Mouse (Mus musculus): Measurements from ENCODE around the gene Mcm6. TPM values are rescaled to one million over a fixed set of nuclear protein-coding genes. Genes with fewer than 3 reads are reported as not detected.

Gene Mcm6
- polyA plus RNA-seq (2015; fragmentation: Nextera tagmentation; extraction: Ambion mirVana): 110 and 114 TPM in 2 replicates

GRCm38 (mm10) chr1:128359554-128360376 is at the start of gene Mcm6:
TSS of gene Mcm6 (minus strand) at chr1:128359664.
- ATAC-seq (replicated peaks): peak; percentile 99
- H3K36me3 ChIP-seq: peaks cover 11% of the 10 kb centered on the region
- peak within 1 kb of the TSS; percentile 73 for H3K4me2 ChIP-seq (replicated peaks)
- WGBS: 2% methylated on average over 38 of the region's 38 CpGs
- no peaks in the 10 kb centered on the region for H3K27me3 ChIP-seq
- no peaks in the 10 kb centered on the region for H3K9me3 ChIP-seq
- H3K27ac ChIP-seq (replicated peaks): peak within 1 kb of the TSS; percentile 79
- peaks cover 31% of the 10 kb centered on the region for H3K4me1 ChIP-seq
- H3K9ac ChIP-seq (replicated peaks): peak within 1 kb of the TSS; percentile 64
- H3K4me3 ChIP-seq: peak within 1 kb of the TSS; percentile 92

DNA sequence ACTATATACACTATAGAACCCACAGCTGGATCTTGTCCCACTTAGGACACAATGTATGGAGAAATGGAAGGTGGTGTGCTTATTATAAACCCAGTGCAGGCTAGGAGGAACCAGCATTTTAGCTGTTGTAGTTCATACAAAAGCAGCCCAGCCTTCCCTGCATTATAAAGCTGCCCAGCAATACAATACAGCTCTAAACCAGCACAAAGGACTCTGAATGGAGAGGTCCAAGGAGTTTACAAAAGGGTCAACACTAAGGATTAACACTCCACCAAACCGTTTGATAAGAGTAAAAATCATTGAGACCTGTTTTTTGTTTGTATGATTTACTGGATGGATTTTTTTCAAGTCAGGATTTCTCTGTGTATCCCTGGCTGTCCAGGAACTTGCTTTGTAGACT is 47.4 kb upstream of the Mcm6 start:
- Histone ChIP-seq H3K4me3 (no peak overlapping the region), H3K27me3 (no peaks in the 10 kb centered on the region), H3K9ac (replicated peaks) (no peak overlapping the region), H3K36me3 (no peaks in the 10 kb centered on the region), H3K4me1 (peaks cover 23% of the 10 kb centered on the region), H3K27ac (replicated peaks) (no peak overlapping the region), H3K9me3 (no peaks in the 10 kb centered on the region), H3K4me2 (replicated peaks) (no peak overlapping the region)
- no peak for ATAC-seq (replicated peaks)
- 7% methylated on average over 1 of the region's 1 CpGs for WGBS

- WGBS: 12% methylated on average over 1 of the region's 1 CpGs
- Histone ChIP-seq H3K4me2 (replicated peaks) (no peak overlapping the region), H3K27me3 (no peaks in the 10 kb centered on the region), H3K9ac (replicated peaks) (no peak overlapping the region), H3K36me3 (no peaks in the 10 kb centered on the region), H3K27ac (replicated peaks) (peak overlapping the region; percentile 65), H3K4me1 (peaks cover 29% of the 10 kb centered on the region), H3K9me3 (no peaks in the 10 kb centered on the region), H3K4me3 (no peak overlapping the region)
- peak; percentile 40 for ATAC-seq (replicated peaks)
These were observed 46.2 kb upstream of the Mcm6 start for GRCm38 (mm10) chr1:128405675-128406074.

- Histone ChIP-seq H3K4me3 (no peak overlapping the region), H3K27ac (replicated peaks) (peak overlapping the region; percentile 65), H3K27me3 (no peaks in the 10 kb centered on the region), H3K4me2 (replicated peaks) (no peak overlapping the region), H3K36me3 (no peaks in the 10 kb centered on the region), H3K9ac (replicated peaks) (no peak overlapping the region; the same call in 1 of the 2 replicates), H3K9me3 (no peaks in the 10 kb centered on the region), H3K4me1 (peaks cover 36% of the 10 kb centered on the region)
- WGBS: 1% methylated on average over 2 of the region's 2 CpGs
- peak; percentile 95 for ATAC-seq (replicated peaks)
These were observed 45.6 kb upstream of the Mcm6 start for GRCm38 (mm10) chr1:128405041-128405481.

- no peaks in the 10 kb centered on the region for H3K9me3 ChIP-seq
- 2% methylated on average over 2 of the region's 2 CpGs for WGBS
- peaks cover 34% of the 10 kb centered on the region for H3K4me1 ChIP-seq
- H3K4me2 ChIP-seq (replicated peaks): no peak overlapping the region
- no peak for ATAC-seq (replicated peaks)
- H3K36me3 ChIP-seq: 0 out of 2 replicates have a peak, but pooled peaks cover 2% of the 10 kb centered on the region
- peak overlapping the region; percentile 72 for H3K27ac ChIP-seq (replicated peaks)
- H3K27me3 ChIP-seq: no peaks in the 10 kb centered on the region
- no peak overlapping the region for H3K4me3 ChIP-seq
- no peak overlapping the region for H3K9ac ChIP-seq (replicated peaks)
These were observed 41.5 kb upstream of the Mcm6 start for GRCm38 (mm10) chr1:128400926-128401325.

DNA sequence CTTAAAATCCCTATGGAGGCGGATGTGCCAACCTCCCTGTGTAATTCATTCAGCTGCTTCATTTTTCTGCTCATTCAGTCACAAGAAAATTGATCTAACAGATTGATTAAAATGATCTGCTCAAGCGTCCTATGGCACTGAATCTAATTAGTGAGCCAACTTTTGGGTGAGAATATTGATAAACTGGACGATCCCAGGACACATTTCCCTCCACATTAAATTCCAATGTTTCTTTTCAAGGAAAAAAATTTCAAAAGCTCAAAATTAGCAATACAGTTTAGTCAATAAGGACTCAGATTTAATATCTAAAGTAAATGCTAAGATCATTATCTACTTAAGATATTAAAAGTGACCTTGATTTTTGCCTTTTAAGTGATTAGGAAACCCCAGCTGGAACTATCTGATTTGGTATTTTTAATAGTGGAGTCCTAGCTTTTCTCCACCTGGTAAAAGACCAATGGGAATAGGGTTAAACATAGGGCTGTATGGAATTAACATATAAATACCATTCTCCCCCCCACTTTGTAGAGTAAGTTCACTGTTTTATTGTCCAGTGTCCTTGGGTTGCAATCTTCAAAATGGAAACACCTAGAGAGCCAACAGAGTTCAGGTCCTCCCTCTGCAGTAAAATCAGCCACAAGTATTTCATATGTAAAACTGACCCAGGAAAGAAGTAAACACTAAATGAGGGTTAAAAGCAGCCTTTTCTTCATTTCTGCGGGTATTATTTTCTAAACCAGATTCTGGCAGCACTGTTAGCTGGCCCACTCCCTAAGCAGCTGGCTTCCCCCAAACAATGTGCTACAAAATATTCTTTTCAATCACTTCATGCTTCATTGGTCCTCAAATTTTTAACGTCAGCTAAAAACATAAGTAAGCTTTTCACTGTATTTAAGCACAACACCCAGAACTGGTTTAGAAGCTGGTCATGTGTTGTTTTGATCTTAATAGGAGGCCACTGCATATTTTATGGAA is 40.8 kb upstream of the Mcm6 start:
- H3K9ac ChIP-seq (replicated peaks): no peak overlapping the region
- WGBS: 15% methylated on average over 5 of the region's 5 CpGs
- H3K36me3 ChIP-seq: 0 out of 2 replicates have a peak, but pooled peaks cover 2% of the 10 kb centered on the region
- H3K9me3 ChIP-seq: no peaks in the 10 kb centered on the region
- no peaks in the 10 kb centered on the region for H3K27me3 ChIP-seq
- peak overlapping the region; percentile 72 for H3K27ac ChIP-seq (replicated peaks)
- H3K4me2 ChIP-seq (replicated peaks): no peak overlapping the region
- no peak overlapping the region for H3K4me3 ChIP-seq
- peaks cover 29% of the 10 kb centered on the region for H3K4me1 ChIP-seq
- ATAC-seq (replicated peaks): peak; percentile 27; the same call in 1 of the 2 replicates

DNA sequence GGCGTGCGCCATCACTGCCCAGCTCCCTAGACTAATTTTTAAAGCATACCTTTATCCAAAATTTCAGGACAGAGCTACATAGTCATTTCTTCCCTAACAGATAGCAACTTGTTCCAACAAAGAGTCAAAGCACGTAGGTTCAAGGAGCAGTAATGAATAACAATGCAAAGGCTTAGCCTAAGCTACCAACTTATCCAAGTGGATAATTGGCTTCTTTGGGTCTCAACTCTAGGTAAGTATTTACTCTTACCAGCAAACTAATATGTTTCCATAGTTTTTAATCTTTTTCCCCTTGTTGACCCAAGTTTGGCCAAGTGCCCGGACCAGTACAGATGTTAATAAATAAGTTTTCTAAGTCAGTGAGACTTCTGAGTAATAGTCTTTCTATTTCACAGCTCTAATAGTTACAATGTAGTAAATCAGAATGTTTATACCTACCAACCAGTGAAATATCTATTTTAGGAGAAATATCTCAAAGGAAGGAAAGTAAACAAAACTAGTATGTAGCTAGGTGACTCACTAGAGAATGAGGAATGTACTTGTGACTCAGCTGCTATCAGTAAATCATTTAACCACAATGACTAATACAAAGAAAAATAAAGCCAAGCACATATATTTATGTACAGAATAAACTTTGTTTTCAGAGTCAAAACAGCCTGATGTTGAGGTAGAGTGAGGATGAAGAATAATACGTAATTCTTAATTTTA is 39.4 kb upstream of the Mcm6 start:
- Histone ChIP-seq H3K9me3 (no peaks in the 10 kb centered on the region), H3K4me3 (no peak overlapping the region), H3K36me3 (0 out of 2 replicates have a peak, but pooled peaks cover 2% of the 10 kb centered on the region), H3K27me3 (no peaks in the 10 kb centered on the region), H3K27ac (replicated peaks) (no peak overlapping the region), H3K9ac (replicated peaks) (no peak overlapping the region), H3K4me1 (peaks cover 17% of the 10 kb centered on the region), H3K4me2 (replicated peaks) (no peak overlapping the region)
- WGBS: 89% methylated on average over 5 of the region's 5 CpGs
- ATAC-seq (replicated peaks): no peak

DNA sequence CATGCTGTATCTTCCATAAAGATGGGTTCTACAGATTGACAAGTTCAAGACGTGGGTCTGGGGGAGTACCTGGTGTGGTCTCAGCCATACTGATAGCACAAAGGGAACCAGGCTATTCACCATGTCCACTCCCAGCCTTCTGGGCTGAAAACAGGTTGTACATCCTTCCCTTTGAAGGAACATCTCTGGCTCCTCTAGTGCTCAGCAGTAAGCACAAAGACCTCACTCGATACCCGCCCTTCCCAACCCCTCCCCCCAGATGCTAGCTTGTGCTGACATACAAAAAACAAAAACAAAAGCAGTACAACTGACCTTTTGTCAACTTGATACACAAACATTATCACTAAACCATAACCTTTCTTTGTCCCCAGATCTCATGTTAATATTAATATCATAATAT is 35.2 kb upstream of the Mcm6 start:
- Histone ChIP-seq H3K27ac (replicated peaks) (no peak overlapping the region), H3K4me3 (no peak overlapping the region), H3K9ac (replicated peaks) (no peak overlapping the region), H3K9me3 (no peaks in the 10 kb centered on the region), H3K36me3 (peaks cover 6% of the 10 kb centered on the region; the same call in 1 of the 2 replicates), H3K4me1 (no peaks in the 10 kb centered on the region), H3K4me2 (replicated peaks) (no peak overlapping the region), H3K27me3 (no peaks in the 10 kb centered on the region)
- WGBS: 96% methylated on average over 3 of the region's 3 CpGs
- ATAC-seq (replicated peaks): no peak

DNA sequence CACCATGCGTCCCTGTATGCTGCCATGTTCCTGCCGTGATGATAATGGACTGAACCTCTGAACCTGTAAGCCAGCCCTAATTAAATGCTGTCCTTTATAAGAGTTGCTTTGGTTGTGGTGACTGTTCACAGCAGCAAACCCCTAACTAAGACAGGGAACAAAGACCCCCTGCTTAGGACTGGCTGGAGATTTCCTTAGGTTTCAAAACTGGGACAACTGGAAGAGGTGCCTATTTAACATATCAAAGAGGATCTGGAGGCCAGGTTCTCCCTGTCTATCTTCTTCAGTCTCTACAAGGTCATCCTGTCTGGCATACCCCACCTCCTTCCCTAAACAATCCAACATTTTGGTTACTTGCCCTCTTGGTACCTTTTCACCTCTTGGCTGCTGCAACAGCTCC is 32.9 kb upstream of the Mcm6 start:
- no peaks in the 10 kb centered on the region for H3K27me3 ChIP-seq
- H3K4me1 ChIP-seq: no peaks in the 10 kb centered on the region
- H3K9me3 ChIP-seq: no peaks in the 10 kb centered on the region
- H3K4me2 ChIP-seq (replicated peaks): no peak overlapping the region
- H3K36me3 ChIP-seq: peaks cover 11% of the 10 kb centered on the region; the same call in 1 of the 2 replicates
- no peak overlapping the region for H3K27ac ChIP-seq (replicated peaks)
- WGBS: 30% methylated on average over 2 of the region's 2 CpGs
- ATAC-seq (replicated peaks): no peak
- H3K4me3 ChIP-seq: no peak overlapping the region
- H3K9ac ChIP-seq (replicated peaks): no peak overlapping the region

- H3K27me3 ChIP-seq: no peaks in the 10 kb centered on the region
- H3K4me2 ChIP-seq (replicated peaks): no peak overlapping the region
- no peaks in the 10 kb centered on the region for H3K4me1 ChIP-seq
- no peak overlapping the region for H3K9ac ChIP-seq (replicated peaks)
- peaks cover 20% of the 10 kb centered on the region; the same call in 1 of the 2 replicates for H3K36me3 ChIP-seq
- no peaks in the 10 kb centered on the region for H3K9me3 ChIP-seq
- ATAC-seq (replicated peaks): no peak
- no peak overlapping the region for H3K4me3 ChIP-seq
- no peak overlapping the region for H3K27ac ChIP-seq (replicated peaks)
- 94% methylated on average over 7 of the region's 7 CpGs for WGBS
These were observed 27.0 kb upstream of the Mcm6 start for GRCm38 (mm10) chr1:128386487-128386886.

GRCm38 (mm10) chr1:128376841-128377240 is 17.4 kb upstream of the Mcm6 start:
- 68% methylated on average over 4 of the region's 4 CpGs for WGBS
- Histone ChIP-seq H3K9ac (replicated peaks) (no peak overlapping the region), H3K27me3 (no peaks in the 10 kb centered on the region), H3K4me2 (replicated peaks) (no peak overlapping the region), H3K27ac (replicated peaks) (no peak overlapping the region), H3K4me3 (no peak overlapping the region), H3K9me3 (no peaks in the 10 kb centered on the region), H3K36me3 (peaks cover 11% of the 10 kb centered on the region), H3K4me1 (no peaks in the 10 kb centered on the region)
- ATAC-seq (replicated peaks): no peak

All from forebrain, embryonic 15.5 days (tissue).